Mouse (Mus musculus) lung, adult 2 months (tissue): ENCODE results near the gene Stx16. TPM values are rescaled to one million over a fixed set of nuclear protein-coding genes. Genes with fewer than 3 reads are reported as not detected.

Experiments
- DNase-seq: peaks from one replicate; pipeline ENCODE4 v3.0.0; 2022
- H3K4me1 ChIP-seq: fragments of 200-500 bp; 2 replicates; pipeline ENCODE4 v1.6.1; 2011; ENCODE audit warnings: low read length; ENCODE audit not compliant: control insufficient read depth, insufficient read depth
- H3K4me3 ChIP-seq: fragments of 200-500 bp; replicated peaks from 2 replicates; pipeline ENCODE3; 2011; ENCODE audit warnings: low read depth, mild to moderate bottlenecking, control low read depth, low read length; ENCODE audit errors: extremely low read depth
- CTCF ChIP-seq: fragments of 200-500 bp; IDR thresholded peaks from 2 replicates; pipeline ENCODE4 v1.5.1; 2011; ENCODE audit warnings: mild to moderate bottlenecking, low read length, control low read depth; ENCODE audit not compliant: insufficient read depth
- POLR2A ChIP-seq: fragments of 200-500 bp; IDR thresholded peaks from 2 replicates; pipeline ENCODE4 v1.6.1; 2011; ENCODE audit warnings: low read depth, mild to moderate bottlenecking, control low read depth, low read length, borderline replicate concordance; ENCODE audit errors: extremely low read depth
- WGBS: fragments of 180-500 bp; shearing (Covaris S2); methylation state at CpG from one replicate; pipeline ENCODE4 v1.1.7; 2018; 5-methylcytosine and 5-hydroxymethylcytosine counted together
- polyA plus RNA-seq: library from polyadenylated mRNA; depleted of rRNA; stranded (reverse); fragments of >200 nt; gene quantifications from 2 replicates; pipeline ENCODE4 v1.2.3, GENCODE M21; 2012

The Stx16 gene
- polyA plus RNA-seq, 1 experiment = 43.1 TPM

DNA sequence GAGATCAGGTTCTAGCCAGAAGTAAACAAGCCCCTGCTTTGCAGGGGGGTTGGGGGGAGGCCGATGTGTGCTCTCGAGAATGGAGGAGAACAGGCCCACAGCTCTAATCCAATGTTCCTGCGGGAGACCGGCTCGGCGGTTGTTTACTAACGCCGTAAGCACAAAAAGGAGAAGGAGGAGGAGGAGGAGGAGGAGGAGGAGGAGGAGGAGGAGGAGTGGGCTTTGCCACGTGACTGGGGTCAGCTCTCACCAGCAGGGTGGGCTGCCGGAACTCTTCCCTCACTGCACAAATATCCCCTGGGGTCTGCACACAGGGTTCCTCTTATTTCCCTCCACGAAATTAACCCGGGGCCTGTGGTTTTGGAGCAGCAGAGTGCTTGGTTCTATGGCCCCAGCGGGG, 1.5 kb upstream of the Stx16 start:
- no peak for DNase-seq
- Histone ChIP-seq H3K4me3 (no peak overlapping the region), H3K4me1 (peaks cover 11% of the 10 kb centered on the region)
- WGBS = 12% methylated on average over 11 of the region's 13 CpGs
- TF ChIP-seq POLR2A (no peak), CTCF (no peak)

DNA sequence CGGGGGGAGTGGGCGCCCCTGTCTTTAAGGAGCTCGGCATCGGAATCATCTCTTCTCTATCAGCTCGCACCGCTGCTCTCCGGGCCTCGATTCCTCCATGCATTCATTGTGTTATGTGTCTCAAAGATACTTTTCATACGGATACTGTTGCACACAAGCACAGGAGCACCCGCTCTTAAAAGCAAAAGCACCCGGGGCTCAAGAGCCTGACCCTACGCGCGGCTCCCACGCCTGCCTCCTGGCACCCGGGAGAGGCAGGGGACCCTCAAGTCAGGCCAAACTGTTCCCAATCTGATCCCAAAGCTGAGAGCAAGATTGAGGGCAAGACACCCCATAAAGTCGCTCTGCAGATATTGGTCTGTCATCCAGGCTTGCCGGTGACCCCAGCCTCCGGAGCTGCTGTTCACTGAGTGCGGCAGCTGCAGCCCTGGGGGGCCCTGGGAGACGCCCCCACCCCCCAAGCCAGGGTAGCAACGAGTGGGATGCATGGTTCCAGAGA, 987 bp upstream of the Stx16 start:
- Histone ChIP-seq H3K4me1 (peaks cover 11% of the 10 kb centered on the region), H3K4me3 (peak overlapping the region; percentile 6)
- peak; percentile 24 for DNase-seq
- 10% methylated on average over 22 of the region's 22 CpGs for WGBS
- TF ChIP-seq POLR2A (no peak), CTCF (no peak)

DNA sequence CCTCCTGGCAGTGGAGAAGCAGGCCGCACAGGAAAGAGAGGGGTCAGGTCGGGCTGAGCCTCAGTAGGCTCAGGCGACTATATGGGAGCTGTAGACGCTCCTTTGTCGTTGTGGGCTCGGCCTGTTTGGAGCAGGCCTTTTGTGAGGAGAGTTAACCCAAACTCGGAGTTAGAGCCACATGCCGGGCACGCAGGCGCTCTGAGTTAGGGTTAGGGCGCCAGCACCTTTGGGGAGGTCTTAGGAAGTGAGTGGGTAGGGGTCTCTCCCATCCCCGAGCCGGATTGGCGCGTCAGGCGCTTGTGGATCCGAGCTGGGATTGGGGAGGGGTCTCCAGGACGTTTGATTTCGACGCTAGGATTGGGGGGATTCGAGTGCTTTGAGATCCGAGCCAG, 321 bp downstream of the Stx16 start:
- no peak for DNase-seq
- Histone ChIP-seq H3K4me3 (peak overlapping the region; percentile 72), H3K4me1 (peaks cover 11% of the 10 kb centered on the region)
- WGBS = under 1% methylated on average over 22 of the region's 22 CpGs
- TF ChIP-seq POLR2A (no peak), CTCF (no peak)

DNA sequence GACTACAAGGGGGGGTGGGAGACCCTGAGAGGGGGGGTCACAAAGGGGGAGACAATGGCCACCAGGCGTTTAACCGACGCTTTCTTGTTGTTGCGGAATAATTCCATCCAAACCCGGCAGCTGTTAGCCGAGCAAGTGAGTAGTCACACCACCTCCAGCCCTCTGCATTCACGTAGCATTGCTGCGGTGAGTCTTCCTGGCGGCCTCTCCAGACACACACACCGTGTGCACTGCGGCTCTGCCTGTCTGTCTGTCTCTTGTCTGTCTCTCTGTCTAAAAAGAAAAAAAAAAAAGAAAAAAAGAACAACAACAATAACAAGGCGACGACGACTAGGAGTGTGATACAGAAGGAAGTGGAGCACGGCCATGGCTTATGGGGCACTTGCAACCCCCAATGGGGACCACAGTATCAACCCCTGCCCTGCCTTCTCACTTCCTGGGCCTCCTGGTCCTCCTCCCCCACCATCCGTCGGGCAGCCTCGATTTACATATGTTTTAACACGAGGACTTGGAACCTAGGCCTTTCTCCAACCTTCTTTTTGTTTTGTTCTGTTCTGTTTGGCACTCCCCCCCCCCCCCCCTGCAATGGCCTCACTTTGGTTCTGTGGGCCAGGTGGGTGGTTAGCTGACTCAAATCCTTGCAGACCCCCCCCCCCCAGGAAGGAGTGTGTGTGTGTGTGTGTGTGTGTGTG, 1.0 kb downstream of the Stx16 start:
- peaks cover 11% of the 10 kb centered on the region for H3K4me1 ChIP-seq
- peak overlapping the region; percentile 72 for H3K4me3 ChIP-seq
- peak; percentile 9 for DNase-seq
- WGBS = 1% methylated on average over 19 of the region's 19 CpGs
- TF ChIP-seq POLR2A (no peak), CTCF (no peak)

- no peak overlapping the region for H3K4me3 ChIP-seq
- DNase-seq = no peak
- TF ChIP-seq CTCF = no peak
- WGBS = 8% methylated on average over 11 of the region's 11 CpGs
- H3K4me1 ChIP-seq = peaks cover 11% of the 10 kb centered on the region
Measured at GRCm38 (mm10) chr2:174077776-174078338, 1.7 kb downstream of the Stx16 start.

DNA sequence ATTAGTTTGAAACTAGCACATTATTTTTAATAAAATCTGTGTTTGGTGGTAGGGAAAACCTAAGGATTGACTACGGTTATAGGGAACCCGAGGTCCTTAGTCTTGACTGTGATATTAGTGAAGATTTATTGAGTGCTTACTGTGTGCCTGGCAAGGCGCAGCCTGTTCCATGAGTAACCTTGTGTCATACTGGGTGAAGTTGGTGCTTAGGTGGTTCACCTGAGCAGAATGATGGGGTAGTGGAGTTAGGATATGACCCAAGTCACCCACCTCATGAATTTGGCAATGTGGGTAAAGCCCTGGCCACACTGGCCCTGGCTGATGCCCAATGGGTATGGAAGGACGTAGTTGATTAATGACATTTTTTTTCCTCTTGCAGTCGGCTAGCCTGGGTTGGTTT, 5.7 kb downstream of the Stx16 start:
- no peak overlapping the region for H3K4me3 ChIP-seq
- no peak for DNase-seq
- TF ChIP-seq CTCF (no peak), POLR2A (no peak)
- H3K4me1 ChIP-seq = peaks cover 4% of the 10 kb centered on the region; the same call in 1 of the 2 replicates
- WGBS = 61% methylated on average over 5 of the region's 5 CpGs

GRCm38 (mm10) chr2:174082380-174082918, 6.3 kb downstream of the Stx16 start:
- 58% methylated on average over 3 of the region's 3 CpGs for WGBS
- Histone ChIP-seq H3K4me3 (no peak overlapping the region), H3K4me1 (no peaks in the 10 kb centered on the region)
- no peak for DNase-seq
- no peak for TF ChIP-seq CTCF
- no peak for TF ChIP-seq POLR2A

DNA sequence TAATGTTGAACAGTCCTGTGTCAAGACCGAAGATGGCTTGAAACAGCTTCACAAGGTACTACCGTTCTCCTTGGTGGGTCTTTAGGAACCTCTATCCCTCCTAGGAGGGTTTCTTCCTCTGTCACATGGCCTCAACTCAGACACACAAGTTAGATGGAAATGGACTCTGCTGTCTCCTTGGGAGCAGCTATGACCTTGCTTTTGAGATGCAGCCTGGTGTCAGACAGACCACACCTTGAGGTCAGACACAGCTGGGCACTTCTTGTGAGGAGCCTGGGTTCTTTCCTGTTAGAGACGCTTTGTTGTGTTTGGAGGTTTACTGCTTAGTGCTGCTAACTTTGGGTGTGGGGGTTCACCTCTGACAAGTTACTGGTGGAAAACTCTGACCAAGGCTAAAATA, 19.0 kb downstream of the Stx16 start:
- TF ChIP-seq POLR2A = no peak
- no peak for TF ChIP-seq CTCF
- Histone ChIP-seq H3K4me3 (no peak overlapping the region), H3K4me1 (no peaks in the 10 kb centered on the region)
- no peak for DNase-seq
- 95% methylated on average over 3 of the region's 3 CpGs for WGBS

DNA sequence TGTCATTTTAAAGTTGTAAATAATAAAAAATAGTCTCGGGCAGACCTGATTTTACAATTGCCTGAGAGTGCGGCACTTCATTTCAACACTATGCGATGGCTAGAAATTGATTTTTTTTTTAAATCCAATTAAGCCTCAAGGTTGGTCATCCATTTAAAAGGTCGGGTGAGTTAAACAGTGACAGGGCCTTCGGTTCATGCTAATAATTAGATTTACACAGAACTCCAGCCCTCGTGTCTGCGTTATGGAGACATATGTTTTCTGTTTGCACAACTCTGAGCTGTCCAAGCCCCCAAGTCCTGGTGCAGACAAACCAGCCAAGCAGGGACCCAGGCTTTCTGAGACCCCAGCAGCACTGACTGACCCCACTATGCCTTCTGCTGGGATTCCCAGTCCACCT, 26.3 kb downstream of the Stx16 start:
- no peak for TF ChIP-seq POLR2A
- no peak for TF ChIP-seq CTCF
- no peaks in the 10 kb centered on the region for H3K4me1 ChIP-seq
- no peak overlapping the region for H3K4me3 ChIP-seq
- no peak for DNase-seq
- 82% methylated on average over 7 of the region's 7 CpGs for WGBS

- TF ChIP-seq POLR2A (no peak), CTCF (no peak)
- Histone ChIP-seq H3K4me3 (no peak overlapping the region), H3K4me1 (no peaks in the 10 kb centered on the region)
- DNase-seq = no peak
- WGBS = 64% methylated on average over 4 of the region's 4 CpGs
Measured at GRCm38 (mm10) chr2:174103527-174103926, 27.4 kb downstream of the Stx16 start.
